Mouse (Mus musculus) liver (tissue): ENCODE measurements around the gene Lypd4.
"Not testable (repeated sequence)": the region's sequence is repeated elsewhere in the genome, so short reads cannot be mapped to it uniquely, and the experiment has no call there.

Source experiments
- DNase-seq: peaks from one replicate; pipeline ENCODE4 v3.0.0-alpha.2; 2020; ENCODE audit warnings: mixed read lengths

The Lypd4 gene

DNA sequence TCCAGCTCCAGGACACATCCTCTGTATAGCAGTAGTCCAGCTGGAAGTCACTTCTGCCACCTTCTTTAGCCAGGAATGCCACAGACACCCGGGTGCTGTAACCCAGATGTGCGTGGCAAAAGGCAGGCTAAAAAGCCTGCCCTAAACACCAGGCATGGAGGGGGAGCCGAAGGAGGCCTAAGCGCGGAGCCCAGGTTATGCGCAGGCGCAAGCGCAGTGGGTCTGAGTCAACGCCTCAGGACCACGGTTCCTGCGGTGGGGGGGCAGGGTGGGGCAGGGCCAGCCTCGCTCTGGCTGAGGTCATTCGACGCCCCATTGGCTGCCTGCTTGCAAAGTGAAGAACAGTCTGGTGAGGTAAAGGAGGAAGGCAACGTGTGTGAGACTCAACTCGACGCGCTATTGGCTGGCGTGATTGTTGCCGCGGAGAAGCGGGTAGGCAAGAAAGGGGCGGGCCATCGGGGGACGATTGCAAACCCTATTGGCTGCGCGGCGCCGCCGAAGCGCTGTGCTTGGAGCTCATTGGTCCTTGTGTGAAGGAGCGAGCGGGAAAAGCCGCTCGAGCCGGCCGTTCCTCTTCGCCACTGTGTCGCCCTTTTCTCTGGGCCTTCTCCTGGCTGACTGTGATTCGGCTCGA lies at the start of gene Lypd4, which contains the start of gene Dmrtc2:
Gene Lypd4, minus strand, starts transcription at position 410 of the 634 bp plus-strand sequence.
Gene Dmrtc2, plus strand, starts transcription at position 526 of the 634 bp plus-strand sequence.
- no peak for DNase-seq

DNA sequence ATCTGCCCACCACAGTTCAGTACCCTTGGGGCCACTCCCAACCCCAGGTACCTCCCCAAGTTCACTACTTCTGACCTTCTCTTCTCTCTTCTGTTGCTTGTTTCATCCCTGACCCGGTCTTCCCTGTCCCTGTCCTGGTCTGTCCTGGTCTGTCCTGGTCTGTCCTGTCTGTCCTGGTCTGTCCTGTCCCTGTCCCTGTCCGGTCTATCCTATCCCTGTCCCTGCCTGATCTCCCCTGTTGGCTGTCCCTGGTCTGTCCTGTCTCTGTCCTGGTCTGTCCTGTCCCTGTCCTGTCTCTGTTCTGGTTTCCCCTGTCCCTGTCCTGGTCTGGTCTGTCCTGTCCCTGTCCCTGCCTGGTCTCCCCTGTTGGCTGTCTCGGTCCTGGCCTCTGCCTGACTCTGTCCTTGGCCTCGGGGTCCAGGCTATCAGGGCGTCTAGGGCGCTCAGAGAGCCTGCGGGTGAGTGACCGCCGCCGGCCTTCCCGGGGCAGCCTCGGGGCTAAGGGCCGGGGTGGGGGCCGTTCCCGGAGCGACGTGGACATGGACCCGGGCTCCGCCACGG lies 49.1 kb upstream of the Lypd4 start:
- DNase-seq, result no peak

DNA sequence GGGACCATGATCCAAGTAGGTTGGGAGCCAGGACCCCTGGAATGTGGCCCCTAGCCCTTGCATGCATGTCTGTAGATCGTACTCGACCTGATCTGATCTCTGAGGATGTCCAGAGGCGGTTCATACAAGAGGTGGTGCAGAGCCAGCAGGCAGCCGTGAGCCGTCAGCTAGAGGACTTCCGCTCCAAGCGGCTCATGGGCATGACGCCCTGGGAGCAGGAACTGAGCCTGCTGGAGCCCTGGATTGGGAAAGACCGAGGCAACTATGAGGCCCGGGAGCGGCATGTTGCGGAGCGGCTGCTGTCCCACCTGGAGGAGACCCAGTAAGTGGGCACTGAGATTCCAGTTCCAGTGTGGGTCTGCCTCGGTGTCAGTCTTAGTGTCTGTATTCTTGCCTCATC lies 42.7 kb upstream of the Lypd4 start:
- no peak for DNase-seq

DNA sequence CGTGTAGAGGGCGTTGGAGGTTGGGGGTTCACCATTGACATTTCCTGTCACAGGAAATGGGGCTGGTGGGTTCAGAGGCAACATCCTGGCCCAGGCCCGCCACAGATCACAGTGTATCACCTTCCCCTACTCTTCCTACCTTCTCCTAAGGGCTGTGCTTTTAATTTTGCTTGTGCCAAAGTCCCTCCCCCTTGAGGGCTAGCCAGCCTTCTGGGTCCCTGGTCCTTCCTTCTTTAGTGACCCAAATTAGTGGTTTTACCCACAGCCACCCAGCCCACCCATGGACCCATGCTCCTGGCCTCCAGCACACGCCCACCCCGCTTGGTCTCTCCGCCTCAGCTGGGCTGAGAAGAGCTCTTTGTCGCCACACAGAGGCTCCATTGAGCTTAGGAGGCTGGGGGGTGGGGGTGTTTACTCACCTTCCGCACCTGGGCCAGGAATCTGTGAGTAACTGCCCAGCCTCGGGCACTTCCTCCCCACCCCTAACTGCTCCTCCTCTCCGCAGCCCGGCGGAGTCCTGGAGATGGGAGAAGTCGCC lies 37.5 kb upstream of the Lypd4 start:
- no peak for DNase-seq

DNA sequence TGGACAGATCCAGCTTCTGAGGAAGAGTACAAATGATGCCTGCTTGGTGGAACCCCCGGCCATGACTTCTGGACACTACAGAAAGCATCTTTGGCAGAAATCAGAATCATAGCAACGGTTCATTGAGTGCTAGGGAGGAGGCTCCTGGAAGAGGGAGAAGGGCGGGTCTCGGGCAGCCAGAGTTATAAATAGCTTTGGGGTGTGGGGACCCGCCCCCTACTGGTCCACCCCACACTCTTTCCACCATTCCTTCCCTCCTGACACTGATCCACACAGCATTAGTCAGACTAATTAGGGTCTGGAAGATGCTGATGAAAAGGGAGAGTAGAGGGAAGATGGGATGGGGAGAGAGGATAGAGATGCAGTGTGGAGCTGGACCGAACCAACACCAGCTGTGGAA lies 36.8 kb upstream of the Lypd4 start:
- no peak for DNase-seq

DNA sequence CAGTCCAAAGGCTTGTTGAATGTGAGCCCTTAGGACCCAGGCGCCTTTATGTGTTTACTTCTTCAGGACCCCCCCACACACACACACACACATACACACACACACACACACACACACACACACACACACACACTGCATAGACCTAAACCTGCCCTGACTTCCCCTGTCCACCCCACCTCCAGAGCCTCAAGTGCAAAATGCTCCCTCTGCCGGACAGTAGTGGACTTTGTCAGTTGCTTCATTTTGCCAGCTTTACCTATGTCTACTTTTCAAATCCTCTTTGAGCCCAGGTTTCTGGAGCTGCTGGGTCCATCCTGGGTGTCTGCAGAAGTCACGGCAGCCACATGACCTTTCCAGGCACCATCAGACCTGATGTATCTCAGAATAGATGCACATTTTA lies 35.2 kb upstream of the Lypd4 start:
- peak; percentile 82 for DNase-seq

DNA sequence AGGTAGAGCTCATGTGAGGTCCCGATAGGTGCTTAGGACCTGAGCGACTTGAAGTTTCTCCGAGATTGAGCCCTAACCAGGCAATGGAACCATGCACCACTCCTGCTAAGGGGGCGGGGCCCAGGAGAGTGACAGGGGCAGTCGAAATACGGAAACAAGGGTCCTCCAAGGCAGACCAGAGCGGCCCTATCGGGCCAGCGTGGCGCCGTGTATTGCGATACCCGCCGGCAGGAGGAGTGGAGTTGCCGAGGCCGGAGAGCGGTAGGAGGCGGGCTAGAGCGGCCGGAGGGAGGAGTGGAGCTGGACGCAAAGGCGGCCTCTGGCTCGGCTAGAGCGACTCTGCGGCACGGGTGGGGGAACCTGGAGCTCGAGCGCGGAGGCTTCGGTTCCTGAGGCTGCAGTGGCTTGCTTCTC lies 34.3 kb upstream of the Lypd4 start:
- DNase-seq, result peak; percentile 99

DNA sequence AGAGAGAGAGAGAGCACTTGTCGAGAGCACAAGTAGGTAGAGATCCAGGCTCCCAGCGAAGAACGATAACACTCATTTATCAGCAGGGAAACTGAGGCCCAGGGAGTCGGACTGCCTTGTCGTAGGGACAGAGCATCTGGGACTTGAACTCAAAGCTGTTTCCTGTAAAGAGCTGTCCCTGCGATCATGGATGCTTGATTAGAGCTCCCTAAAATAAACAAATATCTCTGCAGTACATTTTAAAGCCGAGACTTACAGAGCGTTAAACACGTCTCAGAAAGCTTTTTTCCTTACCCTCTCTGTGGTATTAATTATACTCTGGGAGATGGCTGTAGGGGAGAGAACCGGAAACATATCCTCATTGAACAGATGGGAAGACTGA lies 33.7 kb upstream of the Lypd4 start:
- DNase-seq, result no peak

DNA sequence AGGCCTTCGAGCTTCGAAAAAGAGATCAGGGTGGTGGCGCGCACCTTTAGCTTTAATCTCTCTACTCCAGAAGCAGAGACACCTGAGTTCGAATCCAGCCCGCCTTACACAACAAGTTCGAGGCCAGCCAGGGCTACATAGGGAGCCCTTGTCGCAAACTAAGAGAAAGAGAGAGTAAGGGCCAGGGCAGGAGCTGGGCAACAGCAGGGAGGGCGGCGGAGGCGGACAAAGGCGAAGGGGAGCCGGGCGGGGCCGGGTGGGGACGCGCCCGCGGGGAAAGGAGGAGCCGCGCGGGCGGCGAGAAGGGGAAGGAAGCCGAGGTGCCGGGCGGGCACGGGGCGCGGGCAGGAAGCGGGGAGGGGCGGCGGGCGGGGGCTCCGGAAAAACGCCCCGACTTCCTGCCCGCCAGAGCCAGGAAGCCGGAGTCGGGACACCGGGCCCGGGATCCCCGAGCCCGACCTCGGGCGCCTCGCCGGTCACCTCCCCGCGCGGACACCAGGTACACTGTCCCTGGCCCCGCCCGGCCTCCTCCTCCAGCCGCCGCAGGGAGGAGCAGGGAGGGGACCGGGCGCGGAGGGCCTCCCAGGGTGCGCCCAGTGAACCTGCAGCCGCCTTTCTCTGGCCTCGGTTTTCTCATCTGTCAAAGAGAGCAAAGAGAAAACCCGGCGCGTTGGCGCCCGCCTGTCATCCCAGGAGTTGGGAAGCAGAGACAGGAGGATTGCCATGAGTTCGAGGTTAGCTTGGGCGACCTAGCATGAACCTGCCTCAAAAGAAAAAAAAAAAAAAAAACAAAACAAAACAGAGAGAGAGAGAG lies 33.1 kb upstream of the Lypd4 start, which contains the start of gene Arhgef1:
Gene Arhgef1, plus strand, starts transcription at position 283 of the 814 bp plus-strand sequence.
- peak; percentile 86 for DNase-seq

DNA sequence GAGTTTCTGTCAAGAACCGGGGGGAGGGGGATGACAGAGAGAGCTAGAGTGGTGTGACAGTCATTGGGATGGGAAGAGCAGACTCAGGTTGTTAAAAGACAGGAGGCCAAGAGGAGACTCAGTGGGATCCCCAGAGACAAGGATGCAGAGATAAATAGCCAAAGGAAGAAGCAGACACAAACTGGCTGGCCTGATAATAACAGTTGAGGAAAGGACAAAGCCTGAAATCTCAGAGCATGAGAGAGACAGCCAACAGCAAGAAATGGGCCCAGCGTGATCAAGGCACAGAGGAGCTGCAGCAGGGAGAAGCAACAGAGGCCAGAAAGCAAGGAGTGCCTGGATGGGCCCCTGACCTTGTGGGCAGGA lies 32.5 kb upstream of the Lypd4 start:
- DNase-seq, result no peak

DNA sequence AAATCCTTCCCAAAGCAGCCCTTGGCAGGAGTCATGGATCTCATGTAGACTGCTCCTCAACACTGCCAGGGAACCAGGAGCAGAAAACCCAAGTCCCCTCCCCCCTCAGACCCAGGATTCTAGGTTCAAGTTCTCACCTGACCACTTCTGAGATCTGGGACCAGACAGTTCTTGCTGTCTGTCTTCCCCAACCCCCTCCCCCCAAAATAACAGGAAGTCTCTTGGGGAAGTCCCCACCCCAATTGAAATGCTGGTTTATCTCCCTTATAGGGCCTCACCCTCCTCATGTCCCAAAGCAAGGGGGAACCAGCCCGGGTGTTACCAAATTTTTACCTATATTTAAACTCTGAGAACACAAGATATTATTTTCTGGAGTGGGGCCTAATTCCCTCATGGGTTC lies 32.1 kb upstream of the Lypd4 start:
- no peak for DNase-seq

DNA sequence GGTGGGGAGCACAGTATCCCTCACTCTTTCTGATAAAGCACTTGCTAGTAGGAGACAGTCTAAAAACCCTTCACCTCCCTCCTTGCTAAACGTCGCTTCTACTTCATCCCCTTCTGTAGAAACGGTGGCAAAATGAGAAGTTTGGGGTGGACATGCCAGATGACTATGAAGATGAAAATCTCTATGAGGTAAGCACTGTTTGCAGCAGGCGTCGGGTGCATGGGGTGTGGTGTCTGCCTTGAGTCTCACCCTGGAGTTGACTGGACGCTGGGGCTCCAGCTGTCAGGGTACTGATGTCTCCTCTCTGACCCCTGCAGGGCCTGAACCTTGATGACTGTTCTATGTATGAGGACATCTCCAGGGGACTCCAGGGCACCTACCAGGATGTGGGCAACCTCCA lies 31.4 kb upstream of the Lypd4 start:
- DNase-seq, result no peak

DNA sequence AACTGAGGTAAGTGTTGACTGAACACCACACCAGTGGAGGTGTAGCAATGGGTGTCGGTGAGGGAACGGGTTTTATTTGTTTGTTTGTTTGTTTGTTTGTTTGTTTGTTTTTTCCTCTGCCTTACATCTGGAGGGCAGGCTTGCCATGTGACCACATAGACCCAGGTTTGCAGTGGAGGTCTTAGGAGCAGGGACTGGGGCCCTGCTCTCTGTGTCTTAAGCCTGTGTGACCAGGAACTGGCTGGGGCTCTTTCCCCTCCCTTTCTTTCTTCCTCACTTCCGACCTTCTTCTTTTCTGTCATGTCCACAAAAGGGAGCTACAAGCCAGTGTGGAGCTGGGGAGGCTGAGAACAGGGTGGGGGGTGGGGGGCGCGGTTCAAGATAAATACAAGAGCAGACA lies 28.2 kb upstream of the Lypd4 start:
- no peak for DNase-seq

DNA sequence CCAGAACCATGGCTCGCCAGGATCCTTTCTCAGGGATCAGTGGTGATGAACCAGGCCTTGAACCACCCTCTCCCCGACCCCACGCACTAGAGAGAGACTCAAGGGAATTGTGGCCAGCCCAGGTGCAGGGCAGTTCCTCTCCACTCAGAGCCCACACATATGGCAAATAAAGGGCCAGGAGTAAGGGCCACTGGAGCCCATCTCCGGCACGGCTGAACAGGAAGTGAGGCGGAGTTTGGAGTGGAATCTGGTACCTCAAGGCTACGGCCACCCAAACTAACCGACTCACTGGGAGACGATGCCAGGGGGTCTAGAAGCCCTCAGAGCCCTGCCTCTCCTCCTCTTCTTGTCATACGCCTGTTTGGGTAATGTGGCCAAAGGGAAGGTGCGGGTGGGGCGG lies 27.5 kb upstream of the Lypd4 start, which contains the start of gene Cd79a:
Gene Cd79a, plus strand, starts transcription at position 158 of the 400 bp plus-strand sequence.
- no peak for DNase-seq

DNA sequence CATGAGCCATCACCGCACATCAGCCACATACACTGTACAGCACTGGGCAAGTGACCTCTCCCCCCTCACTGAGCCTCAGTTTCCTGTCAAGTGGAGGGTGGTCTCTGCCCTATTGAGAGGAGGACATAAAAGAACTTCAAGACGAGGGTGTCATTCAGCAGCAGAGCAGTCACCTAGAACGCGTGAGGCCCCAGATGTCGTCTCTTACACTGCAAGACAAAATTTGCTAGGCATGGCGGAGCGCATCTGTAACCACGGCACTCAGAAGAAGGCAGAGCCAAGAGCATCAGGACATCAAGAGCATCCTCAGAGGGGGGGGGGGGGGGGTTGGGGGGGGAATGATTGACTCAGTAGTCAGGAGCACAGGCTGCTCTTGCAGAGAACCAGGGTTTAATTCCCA lies 26.5 kb upstream of the Lypd4 start:
- no peak for DNase-seq

DNA sequence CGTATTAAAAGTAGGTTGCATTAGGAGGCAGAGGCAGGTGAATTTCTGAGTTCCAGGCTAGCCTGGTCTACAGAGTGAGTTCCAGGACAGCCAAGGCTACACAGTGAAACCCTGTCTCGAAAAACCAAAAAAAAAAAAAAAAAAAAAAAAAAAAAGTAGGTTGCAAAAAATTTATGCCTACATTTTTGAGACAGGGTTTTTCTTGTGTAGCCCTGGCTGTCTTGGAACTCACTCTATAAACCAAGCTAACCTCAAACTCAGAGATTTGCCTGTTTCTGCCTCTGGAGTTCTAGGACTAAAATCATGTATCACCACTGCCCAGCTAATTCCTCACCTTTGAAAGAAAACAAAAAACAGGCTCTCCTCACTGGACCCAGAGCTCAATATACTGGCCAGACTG lies 26.0 kb upstream of the Lypd4 start:
- not testable (repeated sequence) for DNase-seq

DNA sequence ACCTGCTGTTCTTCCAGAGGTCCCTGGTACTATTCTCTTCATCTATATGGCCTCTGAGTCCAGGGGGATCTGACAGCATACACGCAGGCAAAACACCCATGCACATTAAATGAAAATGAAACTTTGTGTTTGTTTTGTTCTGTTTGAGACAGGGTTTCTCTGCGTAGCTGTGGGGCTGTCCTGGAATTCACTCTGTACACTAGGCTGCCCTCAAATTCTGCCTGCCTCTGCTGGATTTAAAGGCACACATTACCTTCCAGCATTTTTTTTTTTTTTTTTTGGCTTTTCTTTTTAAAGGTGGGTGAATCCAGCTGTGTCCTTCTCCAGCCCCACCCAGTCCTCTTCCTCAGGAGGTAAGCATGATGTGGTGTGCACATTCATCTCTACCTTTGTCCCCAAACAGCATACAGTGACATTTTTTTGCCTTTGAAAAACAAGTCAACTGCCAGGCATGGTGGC lies 22.4 kb upstream of the Lypd4 start:
- DNase-seq, result no peak

DNA sequence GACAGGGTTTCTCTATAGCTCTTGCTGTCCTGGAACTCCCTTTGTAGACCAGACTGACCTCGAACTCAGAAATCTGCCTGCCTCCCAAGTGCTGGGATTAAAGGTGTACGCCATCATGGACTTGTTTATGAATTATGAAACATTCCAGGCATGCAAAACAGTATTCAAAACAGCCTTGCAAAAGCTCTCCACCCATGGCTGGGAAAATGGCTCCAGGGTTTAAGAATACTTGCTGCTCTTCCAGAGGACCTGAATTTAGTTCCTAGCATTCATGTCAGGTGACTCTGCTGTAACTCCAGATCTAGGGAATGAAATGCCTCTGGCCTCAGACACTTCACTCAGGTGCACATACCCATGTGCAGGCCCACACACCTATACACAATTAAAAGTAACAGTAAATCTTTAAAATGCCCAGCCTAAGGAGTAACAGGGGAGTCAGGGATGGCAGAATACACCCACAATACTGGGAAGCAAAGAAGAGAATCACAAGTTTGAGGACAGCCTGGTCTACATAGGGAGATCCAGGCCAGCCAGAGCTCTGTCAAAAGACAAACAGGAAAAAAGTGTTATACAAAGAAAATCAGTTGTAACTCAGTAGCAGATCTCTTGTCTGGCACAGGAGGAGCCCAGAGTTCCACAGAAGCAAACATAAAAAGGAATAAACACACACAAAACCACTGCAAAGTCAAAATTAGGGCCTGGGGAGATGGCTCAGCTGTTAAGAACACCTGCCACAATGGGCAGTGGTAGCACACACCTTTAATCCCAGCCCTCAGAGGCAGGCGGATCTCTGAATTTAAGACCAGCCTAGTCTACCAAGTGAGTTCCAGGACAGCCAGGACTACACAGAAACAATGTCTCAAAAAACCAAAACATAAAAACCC lies 21.7 kb upstream of the Lypd4 start:
- DNase-seq, result no peak

DNA sequence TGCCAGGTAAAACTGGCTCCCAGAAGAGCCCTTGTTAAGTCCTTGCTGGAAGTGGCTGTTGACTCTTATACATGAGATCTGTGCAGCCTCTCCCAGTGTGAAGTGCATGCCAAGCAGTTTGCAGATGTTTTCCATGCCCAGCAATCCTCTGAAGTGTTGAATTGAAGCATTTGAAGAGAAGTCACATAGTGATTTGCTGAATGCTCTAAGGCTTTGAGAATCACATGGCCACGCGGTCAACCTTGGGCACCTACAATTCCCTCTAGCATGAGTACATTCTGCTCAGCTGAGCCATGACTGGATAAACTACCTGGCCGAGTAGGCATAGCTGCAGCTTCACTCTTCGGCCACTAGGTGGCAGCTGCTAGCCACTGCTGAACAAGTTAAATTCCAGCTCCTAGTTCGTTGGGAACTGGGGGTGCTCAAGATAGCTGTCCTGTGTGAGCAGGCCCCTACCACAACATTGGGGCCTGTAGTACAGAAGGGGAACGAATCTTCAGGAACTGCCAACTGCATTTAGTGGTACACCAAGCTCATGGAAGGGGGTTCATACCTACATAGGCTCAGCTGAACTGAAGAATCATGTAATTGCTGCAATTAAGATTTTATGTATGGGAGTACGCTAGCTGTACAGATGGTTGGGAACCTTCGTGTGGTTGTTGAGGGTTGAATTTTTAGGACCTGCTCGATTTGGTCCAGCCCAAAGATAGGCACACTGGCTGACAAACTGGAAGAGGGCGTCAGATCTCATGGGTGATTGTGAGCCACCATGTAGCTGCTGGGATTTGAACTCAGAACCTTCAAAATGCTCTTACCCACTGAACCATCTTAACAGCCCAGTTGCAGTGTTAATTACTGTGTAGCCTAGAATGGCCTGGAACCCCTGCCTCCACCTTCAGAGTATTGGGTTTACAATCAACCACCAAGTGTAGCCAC lies 20.8 kb upstream of the Lypd4 start:
- peak; percentile 82 for DNase-seq

DNA sequence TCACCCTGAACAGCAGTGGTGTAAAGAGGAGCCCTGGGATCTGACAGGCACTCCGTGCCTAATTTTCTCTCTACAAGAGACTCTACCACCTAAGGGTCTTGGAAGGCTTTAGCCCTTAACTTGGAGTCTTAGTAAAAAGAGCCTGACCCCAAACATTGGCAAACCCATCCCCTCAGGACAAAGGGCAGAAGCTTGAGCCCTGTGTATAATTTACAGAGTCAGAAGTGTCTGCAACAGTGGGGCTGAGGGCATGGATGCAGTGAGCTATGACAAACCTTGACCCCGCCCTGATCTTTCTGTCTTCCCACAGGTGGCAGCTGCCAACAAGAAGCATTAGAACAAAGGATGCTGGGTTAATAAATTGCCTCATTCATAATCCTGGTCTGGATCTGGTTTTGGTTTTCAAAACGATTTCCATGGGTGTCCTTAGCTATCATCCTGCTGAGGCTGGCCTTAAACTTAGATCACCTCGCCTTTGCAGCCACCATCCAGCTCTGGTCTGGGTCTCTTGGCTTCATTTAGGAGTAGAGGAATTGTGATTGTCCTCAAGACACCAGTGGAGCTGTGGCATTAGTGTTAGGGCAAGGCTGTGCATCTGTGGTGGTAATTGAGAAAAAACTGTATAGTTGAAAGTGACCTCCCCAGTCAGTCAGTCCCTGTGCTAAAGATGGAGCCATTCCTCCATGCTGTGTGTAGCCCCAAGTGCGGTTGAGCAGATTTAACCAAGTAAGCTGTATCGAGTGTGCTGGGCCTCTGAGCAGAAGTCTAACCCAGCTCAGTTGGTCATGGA lies 19.9 kb upstream of the Lypd4 start:
- no peak for DNase-seq

DNA sequence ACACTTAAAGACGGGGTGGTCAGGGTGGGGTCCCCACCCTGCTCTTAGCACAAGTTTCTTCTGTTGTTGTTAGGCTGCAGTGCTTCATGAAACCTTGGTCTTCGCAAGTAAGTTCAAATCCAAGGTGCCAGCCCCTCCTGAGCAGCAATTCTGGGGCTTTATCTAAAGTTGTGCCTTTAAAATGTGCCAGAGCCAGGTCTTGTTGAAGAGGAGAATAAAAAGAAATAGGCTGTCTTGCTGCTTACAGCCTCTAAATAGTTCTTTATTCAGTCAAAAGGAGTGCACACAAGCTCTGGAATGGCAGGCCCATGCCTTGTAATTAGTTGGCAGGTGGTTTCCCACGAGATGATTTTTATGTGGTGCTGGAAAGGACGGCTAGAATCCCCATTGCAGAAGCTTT lies 17.4 kb upstream of the Lypd4 start:
- no peak for DNase-seq
